In genomic region chr17:46282483-46283123, GRCm38 (mm10) we compare ENCODE assay signal across 1 mouse cellular context.
TF ChIP-seq lines count a peak whose summit lies in the region.

Gene Tjap1 (minus strand): TSS chr17:46283026.

TF ChIP-seq in CH12.LX, 34 proteins besides CTCF, POLR2A, EP300 and RAD21 (continued from another document):
- TF ChIP-seq CHD1 (IDR thresholded peaks at IDR 0.05; ENCODE audit: low read depth, low read length) = no peak
- TF ChIP-seq POLR2AphosphoS2 (IDR thresholded peaks at IDR 0.05; ENCODE audit: low read depth, low read length) = no peak
- TF ChIP-seq UBTF (IDR thresholded peaks at IDR 0.05; ENCODE audit: low read depth, low read length) = no peak
- TF ChIP-seq PAX5 (IDR thresholded peaks at IDR 0.05; ENCODE audit: low read length) = no peak
- no peak for TF ChIP-seq RCOR1 (conservative IDR thresholded peaks at IDR 0.05; ENCODE audit: low read depth, low read length)
- peak; percentile 81; the same call in 1 of the 2 replicates for TF ChIP-seq MAZ (IDR thresholded peaks at IDR 0.05; ENCODE audit: low read depth, low read length)
- no peak for TF ChIP-seq SMC3 (IDR thresholded peaks at IDR 0.05; ENCODE audit: low read depth, low read length)
- TF ChIP-seq TBP (conservative IDR thresholded peaks at IDR 0.05; ENCODE audit: low read depth, low read length) = no peak
- TF ChIP-seq CHD2 (IDR thresholded peaks at IDR 0.05; ENCODE audit: low read length) = no peak
- TF ChIP-seq MAX (IDR thresholded peaks at IDR 0.05; ENCODE audit: low read length) = no peak
- TF ChIP-seq MEF2A (IDR thresholded peaks at IDR 0.05; ENCODE audit: borderline replicate concordance, low read depth, low read length) = no peak
- no peak for TF ChIP-seq ZKSCAN1 (IDR thresholded peaks at IDR 0.05; ENCODE audit: borderline replicate concordance, low read depth, low read length)
- no peak; the same call in 1 of the 2 replicates for TF ChIP-seq ELF1 (IDR thresholded peaks at IDR 0.05; ENCODE audit: low read depth, low read length)
- no peak for TF ChIP-seq MYC (IDR thresholded peaks at IDR 0.05; ENCODE audit: low read depth, low read length)
- TF ChIP-seq JUND (conservative IDR thresholded peaks at IDR 0.05; ENCODE audit: low read depth, low read length) = no peak
- TF ChIP-seq ZC3H11A (IDR thresholded peaks at IDR 0.05; ENCODE audit: low read depth, low read length) = no peak
- peak; percentile 72 for TF ChIP-seq HCFC1 (IDR thresholded peaks at IDR 0.05; ENCODE audit: low read depth, low read length)
- TF ChIP-seq NRF1 (IDR thresholded peaks at IDR 0.05; ENCODE audit: low read depth, low read length) = peak; percentile 47; the same call in 1 of the 2 replicates
- TF ChIP-seq SIN3A (IDR thresholded peaks at IDR 0.05; ENCODE audit: low read length) = peak; percentile 52; the same call in 1 of the 2 replicates
- no peak for TF ChIP-seq USF2 (conservative IDR thresholded peaks at IDR 0.05; ENCODE audit: low read depth, low read length)
- TF ChIP-seq KAT2A (IDR thresholded peaks at IDR 0.05; ENCODE audit: insufficient replicate concordance, low read length) = no peak
